Mouse (Mus musculus): ENCODE data around the gene Rdx.

DNA sequence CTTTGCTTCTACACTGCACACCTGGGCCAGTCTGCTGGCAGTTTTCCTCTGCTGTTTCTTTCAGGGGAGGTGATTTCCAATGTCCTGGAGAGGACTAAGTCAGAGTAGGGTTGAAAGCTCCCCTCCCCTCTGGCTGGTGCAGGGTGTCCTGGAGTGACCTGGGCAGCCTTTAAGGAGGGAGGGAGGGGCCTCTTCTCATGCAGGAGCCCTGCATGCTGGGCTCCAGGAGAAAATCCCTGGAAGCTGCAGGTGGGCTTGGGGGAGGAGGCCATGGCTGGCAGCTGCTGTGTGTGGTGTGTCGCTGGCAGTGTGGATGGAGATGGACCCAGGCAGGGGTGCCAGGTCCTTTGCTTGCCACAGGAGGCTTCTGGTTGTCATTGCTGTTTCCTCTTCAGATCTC is 50.4 kb downstream of the Rdx start:
- no peak for TF ChIP-seq CTCF (IDR thresholded peaks at IDR 0.05; ENCODE audit: borderline replicate concordance, insufficient read depth, low read length)
- TF ChIP-seq POLR2A (IDR thresholded peaks at IDR 0.05; ENCODE audit: low read depth, low read length), result no peak
